8 mouse cellular contexts compared by ENCODE assay signal in genomic region chr7:62419493-62420360, GRCm38 (mm10). TPM values are rescaled to one million over a fixed set of nuclear protein-coding genes. Genes with fewer than 3 reads are reported as not detected.
DNase-seq lines count a peak whose midpoint lies in the region; ATAC-seq and TF ChIP-seq lines count a peak whose summit lies in the region.

Mkrn3 (minus strand) TSS chr7:62420139.

- H3K4me1 ChIP-seq in ES-Bruce4 (ENCODE audit: control insufficient read depth, insufficient read depth, low read length): no peaks in the 10 kb centered on the region
- H3K4me1 ChIP-seq in forebrain, embryonic 13.5 days: 0 out of 2 replicates have a peak, but pooled peaks cover 7% of the 10 kb centered on the region
- H3K4me1 ChIP-seq in neural tube, embryonic 15.5 days: peaks cover 11% of the 10 kb centered on the region

- intact Hi-C loops in heart, postnatal 14 days (cut with DNase I): no loop called here

- peak; percentile 50 for TF ChIP-seq POLR2A in ES-Bruce4 (IDR thresholded peaks at IDR 0.05; ENCODE audit: insufficient read depth, low read length)

- 0 out of 2 replicates have a peak within 1 kb of the TSS, but pooled peaks have one; percentile 39 for H3K27ac ChIP-seq in ES-Bruce4 (ENCODE audit: insufficient read depth, low read length)
- peak within 1 kb of the TSS; percentile 96 for H3K27ac ChIP-seq in forebrain, embryonic 13.5 days
- peak within 1 kb of the TSS; percentile 88 for H3K27ac ChIP-seq in neural tube, embryonic 15.5 days (replicated peaks)

- H3K27me3 ChIP-seq in ES-Bruce4 (ENCODE audit: control insufficient read depth, insufficient read depth, low read length, poor library complexity, severe bottlenecking): no peaks in the 10 kb centered on the region
- H3K27me3 ChIP-seq in forebrain, embryonic 13.5 days: no peaks in the 10 kb centered on the region
- H3K27me3 ChIP-seq in neural tube, embryonic 15.5 days (replicated peaks): no peaks in the 10 kb centered on the region

- H3K9ac ChIP-seq in ES-Bruce4 (ENCODE audit: low read depth, poor library complexity, severe bottlenecking): peak within 1 kb of the TSS; percentile 68
- peak within 1 kb of the TSS; percentile 86 for H3K9ac ChIP-seq in forebrain, embryonic 13.5 days
- peak within 1 kb of the TSS; percentile 73 for H3K9ac ChIP-seq in neural tube, embryonic 15.5 days (replicated peaks)

- H3K36me3 ChIP-seq in ES-Bruce4 (ENCODE audit: control insufficient read depth, insufficient read depth, low read length, poor library complexity, severe bottlenecking): no peaks in the 10 kb centered on the region
- H3K36me3 ChIP-seq in forebrain, embryonic 13.5 days (ENCODE audit: poor library complexity, severe bottlenecking): no peaks in the 10 kb centered on the region
- no peaks in the 10 kb centered on the region for H3K36me3 ChIP-seq in neural tube, embryonic 15.5 days

- H3K9me3 ChIP-seq in ES-Bruce4 (replicated peaks; ENCODE audit: control insufficient read depth, insufficient read depth, low read length, poor library complexity, severe bottlenecking): no peaks in the 10 kb centered on the region; the same call in 1 of the 2 replicates
- H3K9me3 ChIP-seq in forebrain, embryonic 13.5 days (replicated peaks): peaks cover 18% of the 10 kb centered on the region
- H3K9me3 ChIP-seq in neural tube, embryonic 15.5 days (replicated peaks): 0 out of 2 replicates have a peak, but pooled peaks cover 6% of the 10 kb centered on the region

- peak; percentile 81 for DNase-seq in brain, embryonic 18.5 days (ENCODE audit: low read depth, low spot score)
- DNase-seq in heart, postnatal 14 days: peak; percentile 71 to 83
- DNase-seq in large intestine, adult 2 months (ENCODE audit: low read depth, low spot score): peak; percentile 25
- peak; percentile 70 to 74 for DNase-seq in lung, adult 18-20 months
- peak; percentile 14 for DNase-seq in thymus, postnatal 25 days

- TF ChIP-seq EP300 in ES-Bruce4 (IDR thresholded peaks at IDR 0.05; ENCODE audit: insufficient read depth, low read depth, low read length): 0 out of 2 replicates have a peak, but pooled peaks have one; percentile 34

- ATAC-seq in forebrain, embryonic 13.5 days: peak; percentile 93
- ATAC-seq in neural tube, embryonic 15.5 days (ENCODE audit: low FRiP score): peak; percentile 94

- WGBS in forebrain, embryonic 13.5 days: 22% methylated on average over 41 of the region's 49 CpGs
- WGBS in large intestine, adult 2 months: 25% methylated on average over 49 of the region's 49 CpGs
- WGBS in neural tube, embryonic 15.5 days: 30% methylated on average over 49 of the region's 49 CpGs

- H3K4me3 ChIP-seq in ES-Bruce4 (ENCODE audit: low read depth, low read length): peak within 1 kb of the TSS; percentile 86
- peak within 1 kb of the TSS; percentile 71 for H3K4me3 ChIP-seq in forebrain, embryonic 13.5 days
- H3K4me3 ChIP-seq in neural tube, embryonic 15.5 days (replicated peaks): peak within 1 kb of the TSS; percentile 66

- TF ChIP-seq CTCF in ES-Bruce4 (IDR thresholded peaks at IDR 0.05; ENCODE audit: low read depth, low read length): no peak

- peak within 1 kb of the TSS; percentile 73 for H3K4me2 ChIP-seq in forebrain, embryonic 13.5 days
- peak within 1 kb of the TSS; percentile 62 for H3K4me2 ChIP-seq in neural tube, embryonic 15.5 days

RNA-seq across cellular contexts. Expression of gene Mkrn3, which starts in this region (rescaled TPM):
- polyA plus RNA-seq in ES-Bruce4 (2011; ENCODE audit: insufficient read depth, insufficient read length, low read depth, missing spikeins): 3.7 and 3.8 TPM in 2 replicates
- polyA plus RNA-seq in forebrain, embryonic 13.5 days (2015; fragmentation: Nextera tagmentation; extraction: Ambion mirVana): 21.7 and 25.0 TPM in 2 replicates
- under 1 TPM; 0.32 to 0.60 TPM for total RNA-seq in heart, postnatal 14 days (2021)
- 0.25 and 0.30 TPM in 2 replicates for polyA plus RNA-seq in large intestine, adult 2 months (2012; rRNA removed)
- polyA plus RNA-seq in neural tube, embryonic 15.5 days (2015; fragmentation: Nextera tagmentation; extraction: Ambion mirVana): 17.1 and 21.2 TPM in 2 replicates

Comparison
In these comparisons a context has a peak if more than half of its experiments do, and no peak if none do; other contexts are left out.
1. Peak in every context shown above with its lines: DNase-seq, ATAC-seq, H3K4me3 ChIP-seq and H3K27ac ChIP-seq.
2. Peak in DNase-seq in heart, postnatal 14 days; RNA of the gene not detected or under 1 TPM.
3. Peak in DNase-seq in large intestine, adult 2 months; RNA of the gene not detected or under 1 TPM.
4. H3K27ac ChIP-seq: peak in every context shown above with its lines; median percentile 96 in forebrain, embryonic 13.5 days; 88 in neural tube, embryonic 15.5 days; 39 in ES-Bruce4.
5. DNase-seq: peak in every context shown above with its lines; median percentile 81 in brain, embryonic 18.5 days; 77 in heart, postnatal 14 days; 72 in lung, adult 18-20 months; 25 in large intestine, adult 2 months; 14 in thymus, postnatal 25 days.